Mouse (Mus musculus): ENCODE results near the gene Tmod4.

The Tmod4 gene

DNA sequence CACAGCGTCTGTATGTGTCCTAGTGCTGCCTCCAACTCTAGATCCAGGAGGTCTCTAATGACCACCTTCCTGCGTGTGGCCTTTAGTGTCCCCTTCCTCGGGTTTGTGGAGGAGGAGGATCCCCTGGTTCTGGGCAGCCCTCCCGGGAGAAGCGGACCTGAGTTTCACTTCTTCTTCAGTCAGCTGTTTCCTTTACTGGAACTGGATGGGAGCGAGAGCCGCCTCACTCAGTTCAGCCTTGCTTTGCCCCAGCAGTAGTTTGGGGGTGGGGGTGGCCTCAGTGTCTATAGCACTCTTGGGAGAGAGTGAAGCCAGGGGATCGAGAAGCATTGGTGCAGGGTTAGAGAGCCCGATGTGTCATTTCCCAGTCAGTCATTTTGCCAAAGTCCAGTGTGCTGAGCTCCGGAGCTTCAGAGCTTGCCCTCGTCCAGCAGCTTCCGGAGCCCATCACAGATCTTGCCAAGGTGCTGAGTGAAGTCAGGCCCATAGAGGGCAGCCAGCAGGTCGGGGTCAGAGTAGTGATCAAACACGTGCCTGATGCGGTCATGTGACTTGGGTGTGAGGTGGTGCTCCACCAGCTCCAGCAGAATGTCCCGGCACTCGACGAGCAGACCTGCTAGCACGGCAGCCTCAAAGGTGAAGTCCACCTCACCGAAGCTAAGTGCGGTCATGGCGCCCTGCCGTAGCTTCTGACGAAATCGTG, 15.5 kb downstream of the Tmod4 start:
- DNase-seq = no peak

DNA sequence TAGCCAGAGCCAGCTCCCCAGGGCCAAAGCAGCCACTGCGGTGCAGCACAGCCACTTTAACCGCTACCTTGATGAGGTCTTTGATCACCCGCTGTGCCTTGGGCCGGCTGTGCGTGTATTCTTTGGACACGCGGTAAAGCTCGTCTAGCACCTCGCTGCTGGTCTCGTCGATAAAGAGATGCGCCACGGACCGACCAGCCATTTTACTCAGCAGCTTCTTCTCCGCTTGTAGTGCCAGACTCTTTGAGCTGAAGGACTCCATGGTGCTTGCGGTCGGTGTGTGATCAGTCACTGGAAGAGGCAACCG, 16.0 kb downstream of the Tmod4 start:
- DNase-seq = no peak

GRCm38 (mm10) chr3:95140795-95141194, 16.5 kb downstream of the Tmod4 start:
- DNase-seq = no peak

GRCm38 (mm10) chr3:95141474-95141873, 17.2 kb downstream of the Tmod4 start:
- DNase-seq = no peak

DNA sequence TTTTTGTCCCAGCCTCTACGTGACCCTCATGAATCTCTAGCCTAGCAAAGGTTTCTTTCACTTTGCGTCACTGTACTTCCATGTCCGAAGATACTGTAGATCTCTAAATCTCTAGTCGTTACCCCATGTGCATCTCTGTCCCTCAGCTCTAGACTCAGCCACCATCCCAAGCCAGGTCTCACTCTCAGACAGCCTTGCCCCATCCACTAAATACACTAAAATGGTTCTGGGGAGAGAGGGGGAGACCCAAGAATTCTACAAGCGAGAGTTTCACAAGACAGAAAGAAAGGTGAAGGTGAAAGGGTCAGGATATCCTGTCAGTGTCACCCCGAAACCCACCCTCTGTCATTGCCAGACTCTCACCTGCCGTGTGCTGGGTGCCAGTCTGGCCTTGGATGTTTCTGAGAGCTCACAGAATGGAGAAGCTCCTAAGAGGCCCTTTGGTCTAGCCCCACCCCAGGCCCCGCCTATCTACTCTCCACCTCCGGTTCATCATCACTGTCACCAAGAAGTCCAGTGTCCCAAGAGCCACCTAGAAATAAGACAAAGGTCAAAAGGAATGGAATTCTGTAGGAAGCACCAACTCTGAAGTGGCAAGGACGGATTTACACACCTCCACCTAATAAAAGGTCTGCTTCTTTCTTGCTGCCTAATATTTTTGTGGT, 17.8 kb downstream of the Tmod4 start, which contains the start of gene Tnfaip8l2:
TSS of gene Tnfaip8l2 (minus strand) at position 409 of the 665 bp plus-strand sequence.
- DNase-seq = no peak

DNA sequence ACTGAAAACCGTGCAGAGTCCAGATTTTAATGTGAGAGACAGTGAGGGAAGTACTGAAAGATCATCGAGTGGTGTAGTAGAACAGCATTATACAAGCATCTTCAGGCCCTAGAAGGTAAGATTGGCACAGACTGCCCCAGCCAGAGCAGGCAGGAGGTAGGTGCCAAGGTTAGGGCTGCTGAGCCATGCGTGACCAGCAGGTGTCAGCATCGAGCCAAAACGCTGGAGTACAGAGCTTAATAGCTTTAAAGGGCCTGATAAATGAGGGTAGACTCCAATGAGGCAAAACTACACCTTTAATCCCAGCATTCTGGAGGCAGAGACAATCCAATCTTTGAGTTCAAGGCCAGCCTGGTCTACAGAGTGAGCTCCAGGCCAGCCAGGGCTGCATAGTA, 18.3 kb downstream of the Tmod4 start:
- DNase-seq = peak; percentile 92 to 93

- no peak for DNase-seq
Observed at GRCm38 (mm10) chr3:95147924-95148323, 23.6 kb downstream of the Tmod4 start.

DNA sequence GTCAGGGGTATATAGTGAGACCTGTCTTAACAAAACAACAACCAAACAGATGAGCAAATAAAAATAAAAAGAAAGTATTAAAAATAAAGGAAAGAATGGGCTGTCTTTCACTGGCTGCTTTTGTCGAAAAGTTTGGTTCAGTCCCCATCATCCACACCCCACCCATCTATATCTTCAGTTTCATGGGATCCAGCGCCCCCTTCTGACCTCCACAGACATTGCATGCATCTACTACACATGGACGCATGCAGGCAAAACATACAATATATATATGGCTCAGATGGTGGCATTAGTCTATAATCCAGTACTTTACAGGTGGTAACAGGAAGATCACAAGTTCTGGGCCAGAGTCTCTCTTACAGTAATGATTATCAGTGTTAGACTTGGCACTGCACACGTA, 29.6 kb downstream of the Tmod4 start:
- peak; percentile 64 to 67 for DNase-seq

DNA sequence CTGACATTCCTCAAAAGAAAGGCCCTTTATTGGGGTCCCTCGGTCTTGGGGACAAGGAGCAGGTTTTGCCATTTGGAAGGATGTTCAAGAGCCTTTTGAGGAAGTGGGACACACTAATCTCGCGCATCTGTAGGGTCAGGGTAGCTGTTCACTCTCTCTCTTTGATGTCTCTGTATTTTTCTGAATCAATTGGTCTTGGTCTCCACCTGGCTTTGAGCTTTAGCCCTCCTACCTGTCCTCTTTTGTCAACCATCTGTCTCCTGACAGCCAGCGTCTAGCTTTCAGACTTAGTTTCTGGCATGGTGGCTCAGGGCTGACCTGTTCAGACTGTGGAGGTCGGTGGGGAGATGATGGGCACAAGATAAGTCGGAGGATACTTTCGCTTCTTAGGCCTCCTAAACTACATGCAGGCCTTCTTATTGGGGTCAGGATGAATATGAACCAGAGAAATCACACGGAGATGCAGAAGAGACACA, 35.3 kb downstream of the Tmod4 start:
- no peak for DNase-seq

DNA sequence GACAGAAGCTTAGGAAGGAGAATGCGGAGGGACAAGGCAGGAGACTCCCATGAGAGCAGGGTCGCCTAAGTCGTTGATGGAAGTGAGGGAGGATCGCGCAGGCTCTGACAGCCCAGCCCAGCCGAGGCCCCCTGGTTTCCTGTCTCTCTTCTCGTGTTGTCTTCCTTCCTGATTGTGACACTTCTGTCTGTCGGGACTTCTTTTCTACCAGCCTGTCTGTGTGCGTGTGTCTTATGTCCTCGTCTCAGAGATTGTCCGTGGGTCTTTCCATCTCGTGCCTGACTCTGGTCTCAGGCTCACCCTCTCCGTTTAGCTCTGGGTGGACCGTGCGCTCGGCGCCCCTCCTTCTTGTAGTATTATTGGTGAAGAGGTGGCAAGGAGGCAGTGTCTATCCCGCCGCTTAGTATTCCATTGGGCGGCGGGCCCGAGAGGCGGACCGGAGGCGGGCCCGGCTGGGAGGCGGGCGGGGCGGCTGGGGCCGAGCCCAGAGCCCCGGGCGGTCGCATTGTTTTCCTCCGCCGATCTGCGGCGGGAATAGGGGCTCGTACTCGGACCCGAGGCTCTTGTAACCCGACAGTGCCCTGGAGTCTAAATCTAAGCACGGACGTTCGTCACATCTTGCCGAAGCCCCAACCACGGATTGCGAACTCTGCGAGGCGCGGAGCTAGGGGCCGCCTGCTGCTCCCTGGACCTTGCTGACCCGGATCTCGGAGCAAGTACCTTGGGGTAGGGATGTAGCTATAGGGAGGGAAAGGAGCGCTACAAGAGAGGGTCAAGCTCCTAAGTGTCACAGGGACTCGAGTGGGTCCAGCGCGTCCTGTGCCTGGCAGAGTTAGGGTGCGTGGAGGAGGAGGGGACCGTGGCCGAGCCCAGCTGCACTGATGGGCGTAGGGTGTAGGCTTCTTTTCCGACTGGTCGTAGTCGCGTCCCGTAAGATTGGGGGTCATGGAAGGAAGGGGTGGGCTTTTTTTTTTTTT, 36.0 kb downstream of the Tmod4 start, which contains the start of gene Sema6c:
TSS of gene Sema6c (plus strand) at position 471 of the 977 bp plus-strand sequence.
- DNase-seq = peak; percentile 91 to 94

DNA sequence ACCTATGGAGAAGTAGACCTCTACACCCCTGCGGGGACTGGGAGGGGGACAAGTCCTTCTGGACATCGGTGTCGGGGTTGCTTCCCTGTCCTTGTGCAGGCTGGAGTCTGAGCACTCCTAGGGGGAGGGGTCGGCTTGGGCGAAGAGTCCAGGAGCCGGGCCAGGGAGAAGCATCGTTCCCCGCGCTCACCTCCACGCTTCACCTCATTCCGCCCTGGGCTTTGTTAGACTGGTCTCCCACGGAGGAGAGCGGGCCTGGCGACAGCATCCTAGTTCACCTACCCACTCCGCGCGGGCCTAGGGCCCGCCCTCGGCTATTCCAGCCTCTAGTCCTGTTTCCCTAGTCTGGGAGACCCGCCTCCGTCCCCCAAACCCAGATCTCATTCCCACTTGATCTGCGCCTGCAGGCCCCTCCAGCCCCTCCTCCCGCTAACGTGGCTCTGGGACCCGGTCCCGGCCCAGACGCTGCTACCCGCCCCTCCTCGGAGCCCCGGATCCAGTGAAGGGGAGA, 36.8 kb downstream of the Tmod4 start:
- DNase-seq = peak; percentile 51 to 66

GRCm38 (mm10) chr3:95161618-95162344, 37.5 kb downstream of the Tmod4 start:
- DNase-seq = no peak

DNA sequence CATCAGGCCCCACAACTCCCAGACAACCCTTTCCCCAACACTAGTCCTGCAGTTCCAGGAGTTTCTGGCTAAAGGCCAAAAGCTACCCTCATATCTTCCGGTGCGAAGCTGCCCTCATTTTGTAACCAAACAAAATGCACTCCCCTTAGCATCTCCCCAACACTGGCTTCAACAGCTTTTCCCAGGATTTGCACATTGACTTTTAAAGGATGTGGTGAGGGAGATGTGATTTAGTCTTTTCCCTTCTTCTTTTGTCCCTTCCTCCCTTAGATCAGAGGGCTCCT, 38.0 kb downstream of the Tmod4 start:
- DNase-seq = no peak

GRCm38 (mm10) chr3:95163419-95164255, 39.4 kb downstream of the Tmod4 start:
- no peak for DNase-seq

- no peak for DNase-seq
Observed at GRCm38 (mm10) chr3:95164256-95164550, 39.9 kb downstream of the Tmod4 start.

GRCm38 (mm10) chr3:95164840-95165239, 40.6 kb downstream of the Tmod4 start:
- no peak for DNase-seq

DNA sequence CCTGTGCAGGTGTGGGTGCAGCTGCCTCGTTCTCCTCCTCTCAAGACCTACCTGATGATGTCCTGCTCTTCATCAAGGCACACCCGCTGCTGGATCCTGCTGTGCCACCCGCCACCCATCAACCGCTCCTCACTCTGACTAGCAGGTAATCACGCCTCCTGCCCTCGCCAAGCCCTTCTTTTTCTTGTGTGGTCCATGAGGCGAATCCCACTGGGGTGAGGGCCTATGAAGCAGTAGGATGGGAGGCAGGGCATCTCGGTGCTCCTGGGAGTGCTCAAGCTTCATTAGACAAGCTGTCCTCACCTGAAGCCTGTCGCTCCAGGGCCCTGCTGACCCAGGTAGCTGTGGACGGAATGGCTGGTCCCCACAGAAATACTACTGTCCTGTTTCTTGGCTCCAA, 45.7 kb downstream of the Tmod4 start:
- DNase-seq = no peak

DNA sequence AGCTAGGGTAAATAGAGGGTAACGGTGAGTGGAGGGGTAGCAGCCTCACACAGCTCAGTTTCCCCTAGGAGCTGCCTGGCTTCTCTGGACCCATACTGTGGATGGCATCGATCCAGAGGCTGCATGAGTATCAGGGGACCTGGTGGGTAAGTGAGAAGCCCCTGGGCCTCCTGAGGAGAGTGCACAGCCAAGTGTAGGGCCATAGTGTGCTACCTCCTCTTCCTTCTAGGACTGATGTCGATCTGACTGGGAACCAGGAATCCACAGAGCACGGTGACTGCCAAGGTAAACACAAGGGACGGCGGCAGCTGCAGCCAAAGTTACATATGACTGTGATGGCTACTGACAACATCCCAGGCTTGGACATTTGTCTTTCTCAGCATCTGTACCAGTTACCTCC, 46.8 kb downstream of the Tmod4 start:
- DNase-seq = no peak

DNA sequence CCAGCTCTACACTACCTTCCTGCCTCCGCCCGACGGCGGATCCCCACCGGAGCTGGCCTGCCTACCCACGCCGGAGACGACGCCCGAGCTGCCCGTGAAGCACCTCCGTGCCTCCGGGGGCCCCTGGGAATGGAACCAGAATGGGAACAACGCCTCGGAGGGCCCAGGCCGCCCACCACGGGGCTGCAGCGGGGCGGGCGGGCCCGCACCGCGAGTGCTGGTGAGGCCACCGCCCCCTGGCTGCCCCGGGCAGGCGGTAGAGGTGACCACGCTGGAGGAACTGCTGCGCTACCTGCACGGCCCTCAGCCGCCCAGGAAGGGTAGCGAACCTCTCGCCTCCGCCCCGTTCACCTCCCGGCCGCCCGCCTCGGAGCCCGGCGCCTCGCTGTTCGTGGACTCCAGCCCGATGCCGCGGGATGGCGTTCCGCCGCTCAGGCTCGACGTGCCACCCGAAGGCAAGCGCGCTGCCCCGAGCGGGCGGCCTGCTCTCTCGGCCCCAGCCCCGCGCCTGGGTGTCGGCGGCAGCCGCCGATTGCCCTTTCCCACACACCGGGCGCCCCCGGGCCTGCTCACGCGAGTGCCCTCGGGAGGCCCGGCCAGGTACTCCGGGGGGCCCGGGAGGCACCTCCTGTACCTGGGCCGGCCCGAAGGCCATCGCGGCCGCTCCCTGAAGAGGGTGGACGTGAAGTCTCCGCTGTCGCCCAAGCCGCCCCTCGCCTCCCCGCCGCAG, 48.4 kb downstream of the Tmod4 start:
- peak; percentile 34 to 53 for DNase-seq

GRCm38 (mm10) chr3:95173256-95173949, 49.1 kb downstream of the Tmod4 start:
- DNase-seq = peak; percentile 67 to 76

All from kidney, postnatal 4 days (tissue).